Mouse (Mus musculus): ENCODE measurements around the gene Pitpna. TPM values are rescaled to one million over a fixed set of nuclear protein-coding genes. Genes with fewer than 3 reads are reported as not detected.

Pitpna gene
- polyA plus RNA-seq, 1 experiment from 2014 or later, result 69.8 TPM

GRCm38 (mm10) chr11:75581495-75582149, 6.3 kb upstream of the Pitpna start:
- Histone ChIP-seq H3K27ac (no peak overlapping the region), H3K4me1 (replicated peaks; ENCODE audit: insufficient read depth, low read length) (0 out of 2 replicates have a peak, but pooled peaks cover 3% of the 10 kb centered on the region), H3K27me3 (ENCODE audit: insufficient read depth, low read length) (no peaks in the 10 kb centered on the region), H3K9me3 (replicated peaks; ENCODE audit: low read length) (no peaks in the 10 kb centered on the region), H3K36me3 (ENCODE audit: insufficient read depth, low read length) (no peaks in the 10 kb centered on the region), H3K9ac (ENCODE audit: low read depth, low read length) (no peak overlapping the region), H3K4me2 (ENCODE audit: low read length) (no peak overlapping the region), H3K4me3 (replicated peaks; ENCODE audit: low read depth, low read length) (no peak overlapping the region)
- no peak for DNase-seq (ENCODE audit: low spot score)
- 94% methylated on average over 7 of the region's 7 CpGs for WGBS
- ATAC-seq (replicated peaks; ENCODE audit: low FRiP score, low read depth), result no peak
- no peak for TF ChIP-seq CTCF (IDR thresholded peaks at IDR 0.05; ENCODE audit: low read depth)

DNA sequence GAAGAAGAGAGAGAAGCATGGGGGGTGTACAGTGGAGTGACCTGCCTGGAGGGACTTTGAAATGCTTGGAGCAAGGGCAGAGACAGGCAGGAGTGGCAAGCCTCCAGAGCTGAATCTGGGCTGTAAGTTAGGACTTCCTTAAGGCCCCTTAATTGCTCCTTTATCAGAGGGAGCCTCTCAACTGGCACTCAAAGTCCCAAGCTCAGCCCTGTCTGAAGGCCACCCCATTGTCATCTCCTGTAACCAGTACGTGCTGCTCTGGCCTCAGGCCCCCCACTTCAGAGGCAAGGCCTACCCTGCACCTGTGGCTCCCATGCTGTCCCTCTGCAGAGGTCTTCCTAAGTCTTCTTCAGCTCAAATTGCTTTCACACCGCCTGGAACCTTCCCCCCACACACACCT, 4.4 kb upstream of the Pitpna start:
- Histone ChIP-seq H3K9me3 (replicated peaks; ENCODE audit: low read length) (no peaks in the 10 kb centered on the region), H3K4me3 (replicated peaks; ENCODE audit: low read depth, low read length) (no peak overlapping the region), H3K27ac (no peak overlapping the region), H3K9ac (ENCODE audit: low read depth, low read length) (no peak overlapping the region), H3K27me3 (ENCODE audit: insufficient read depth, low read length) (no peaks in the 10 kb centered on the region), H3K4me2 (ENCODE audit: low read length) (no peak overlapping the region), H3K4me1 (replicated peaks; ENCODE audit: insufficient read depth, low read length) (0 out of 2 replicates have a peak, but pooled peaks cover 3% of the 10 kb centered on the region), H3K36me3 (ENCODE audit: insufficient read depth, low read length) (no peaks in the 10 kb centered on the region)
- ATAC-seq (replicated peaks; ENCODE audit: low FRiP score, low read depth), result no peak
- no peak for DNase-seq (ENCODE audit: low spot score)
- WGBS, result 61% methylated on average over 2 of the region's 2 CpGs
- TF ChIP-seq CTCF (IDR thresholded peaks at IDR 0.05; ENCODE audit: low read depth), result no peak

DNA sequence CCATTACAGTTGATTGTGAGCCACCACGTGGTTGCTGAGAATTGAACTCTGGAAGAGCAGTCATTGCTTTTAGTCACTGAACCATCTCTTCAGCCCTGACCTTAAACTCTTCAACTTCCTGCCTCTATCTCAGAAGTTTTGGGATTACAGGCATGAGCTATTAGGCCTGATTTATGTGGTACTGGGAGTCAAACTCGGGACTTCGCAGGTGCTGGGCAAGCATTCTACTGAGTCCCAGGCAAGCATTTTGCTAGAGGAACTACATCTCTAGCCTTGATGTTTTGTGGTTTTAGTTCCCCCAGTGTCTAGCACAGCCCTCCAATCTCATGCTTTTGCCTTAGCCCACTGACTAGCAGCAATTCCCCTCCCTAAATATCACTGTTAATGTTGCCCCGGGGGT, 2.8 kb upstream of the Pitpna start:
- Histone ChIP-seq H3K36me3 (ENCODE audit: insufficient read depth, low read length) (no peaks in the 10 kb centered on the region), H3K27me3 (ENCODE audit: insufficient read depth, low read length) (no peaks in the 10 kb centered on the region), H3K4me3 (replicated peaks; ENCODE audit: low read depth, low read length) (no peak overlapping the region), H3K4me1 (replicated peaks; ENCODE audit: insufficient read depth, low read length) (peaks cover 13% of the 10 kb centered on the region), H3K9ac (ENCODE audit: low read depth, low read length) (no peak overlapping the region), H3K4me2 (ENCODE audit: low read length) (no peak overlapping the region), H3K9me3 (replicated peaks; ENCODE audit: low read length) (no peaks in the 10 kb centered on the region), H3K27ac (no peak overlapping the region)
- DNase-seq (ENCODE audit: low spot score), result peak; percentile 29
- TF ChIP-seq CTCF (IDR thresholded peaks at IDR 0.05; ENCODE audit: low read depth), result no peak
- no peak for ATAC-seq (replicated peaks; ENCODE audit: low FRiP score, low read depth)
- WGBS, result 27% methylated on average over 4 of the region's 4 CpGs

DNA sequence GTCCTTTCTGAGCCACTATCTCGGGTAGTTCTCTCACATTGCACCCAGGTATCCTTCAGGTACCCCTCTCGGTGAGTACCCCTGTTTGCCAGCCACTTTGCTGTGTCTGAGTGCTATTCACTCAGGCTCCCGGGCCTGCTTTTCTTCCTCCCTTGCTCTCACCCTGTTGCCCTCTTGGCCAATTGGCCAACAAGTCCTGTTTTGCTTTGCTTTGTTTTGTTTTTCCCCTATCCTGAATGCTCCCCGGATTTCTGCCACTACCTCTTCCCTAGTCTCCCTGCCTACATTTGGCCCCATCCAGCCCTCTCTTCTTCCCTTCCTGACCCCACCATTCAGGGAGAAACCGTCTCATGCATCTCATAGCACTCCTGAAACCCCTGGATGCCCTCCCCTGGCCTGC, 1.9 kb upstream of the Pitpna start:
- Histone ChIP-seq H3K9me3 (replicated peaks; ENCODE audit: low read length) (no peaks in the 10 kb centered on the region), H3K4me2 (ENCODE audit: low read length) (no peak overlapping the region), H3K9ac (ENCODE audit: low read depth, low read length) (no peak overlapping the region), H3K36me3 (ENCODE audit: insufficient read depth, low read length) (no peaks in the 10 kb centered on the region), H3K4me1 (replicated peaks; ENCODE audit: insufficient read depth, low read length) (peaks cover 13% of the 10 kb centered on the region), H3K27me3 (ENCODE audit: insufficient read depth, low read length) (no peaks in the 10 kb centered on the region), H3K4me3 (replicated peaks; ENCODE audit: low read depth, low read length) (no peak overlapping the region), H3K27ac (no peak overlapping the region)
- ATAC-seq (replicated peaks; ENCODE audit: low FRiP score, low read depth) (no peak), DNase-seq (ENCODE audit: low spot score) (no peak)
- 82% methylated on average over 5 of the region's 5 CpGs for whole genome bisulfite sequencing
- no peak for TF ChIP-seq CTCF (IDR thresholded peaks at IDR 0.05; ENCODE audit: low read depth)

DNA sequence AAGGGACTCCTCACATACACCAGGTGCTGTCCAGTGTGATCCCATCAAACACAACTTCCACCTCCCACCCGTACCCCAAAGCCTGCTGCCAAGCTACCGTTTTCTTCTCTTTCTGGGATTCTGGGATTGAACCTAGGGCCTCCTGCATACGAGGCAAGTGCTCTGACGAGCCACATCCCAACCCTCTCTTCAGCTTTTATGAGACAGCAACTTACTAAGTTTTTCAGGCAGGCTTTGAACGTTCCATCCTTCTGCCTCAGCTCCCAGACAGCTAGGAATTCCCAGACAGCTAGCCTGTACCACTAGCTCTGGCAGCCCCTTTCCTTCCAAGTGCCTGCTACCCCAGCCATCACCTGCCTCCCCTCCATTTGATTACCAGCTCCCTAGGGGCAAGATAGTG, 934 bp upstream of the Pitpna start:
- H3K27me3 ChIP-seq (ENCODE audit: insufficient read depth, low read length), result no peaks in the 10 kb centered on the region
- DNase-seq (ENCODE audit: low spot score) (no peak), ATAC-seq (replicated peaks; ENCODE audit: low FRiP score, low read depth) (no peak)
- no peak for TF ChIP-seq CTCF (IDR thresholded peaks at IDR 0.05; ENCODE audit: low read depth)
- H3K4me2 ChIP-seq (ENCODE audit: low read length), result no peak overlapping the region
- 81% methylated on average over 5 of the region's 5 CpGs for WGBS
- no peak overlapping the region for H3K4me3 ChIP-seq (replicated peaks; ENCODE audit: low read depth, low read length)
- no peak overlapping the region for H3K9ac ChIP-seq (ENCODE audit: low read depth, low read length)
- H3K27ac ChIP-seq, result no peak overlapping the region
- peaks cover 13% of the 10 kb centered on the region for H3K4me1 ChIP-seq (replicated peaks; ENCODE audit: insufficient read depth, low read length)
- no peaks in the 10 kb centered on the region for H3K9me3 ChIP-seq (replicated peaks; ENCODE audit: low read length)
- no peaks in the 10 kb centered on the region for H3K36me3 ChIP-seq (ENCODE audit: insufficient read depth, low read length)

DNA sequence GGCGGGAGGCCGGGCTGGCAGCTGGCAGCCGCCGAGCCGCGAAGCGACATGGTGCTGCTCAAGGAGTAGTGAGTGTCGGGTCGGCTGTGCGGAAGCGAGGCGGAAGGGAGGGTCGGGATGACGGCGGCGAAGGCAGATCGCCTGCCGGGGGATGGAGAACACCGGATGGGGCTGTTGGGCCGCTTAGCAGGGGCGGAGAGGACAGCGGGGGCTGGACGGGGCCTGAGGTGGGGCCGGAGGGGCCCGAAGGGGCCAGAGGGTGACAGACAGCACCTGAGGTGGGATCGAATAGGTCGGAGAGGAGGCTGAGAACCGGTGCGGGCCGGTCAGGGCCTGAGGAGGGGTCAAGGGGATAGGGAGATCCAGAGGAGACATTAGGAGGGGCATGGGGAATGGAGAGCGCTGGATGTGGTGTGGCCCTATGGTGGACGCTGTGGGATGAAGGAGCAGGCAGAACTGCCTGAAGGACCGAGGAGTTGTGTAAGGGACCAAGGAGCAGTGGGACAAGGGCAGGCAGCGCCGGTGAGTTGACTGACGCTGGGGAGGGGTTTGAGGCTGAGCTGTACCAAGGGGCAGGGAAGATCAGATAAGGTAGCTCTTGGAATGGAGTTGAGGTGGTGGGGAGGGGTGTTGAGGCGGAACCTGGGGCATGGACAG, 516 bp downstream of the Pitpna start:
- TF ChIP-seq CTCF (IDR thresholded peaks at IDR 0.05; ENCODE audit: low read depth), result no peak
- no peaks in the 10 kb centered on the region for H3K36me3 ChIP-seq (ENCODE audit: insufficient read depth, low read length)
- H3K27me3 ChIP-seq (ENCODE audit: insufficient read depth, low read length), result no peaks in the 10 kb centered on the region
- DNase-seq (ENCODE audit: low spot score) (peak; percentile 73), ATAC-seq (replicated peaks; ENCODE audit: low FRiP score, low read depth) (peak; percentile 67)
- peak overlapping the region; percentile 87 for H3K4me3 ChIP-seq (replicated peaks; ENCODE audit: low read depth, low read length)
- H3K4me1 ChIP-seq (replicated peaks; ENCODE audit: insufficient read depth, low read length), result peaks cover 13% of the 10 kb centered on the region
- H3K9ac ChIP-seq (ENCODE audit: low read depth, low read length), result peak overlapping the region; percentile 80
- no peaks in the 10 kb centered on the region for H3K9me3 ChIP-seq (replicated peaks; ENCODE audit: low read length)
- peak overlapping the region; percentile 90 for H3K27ac ChIP-seq
- WGBS, result 1% methylated on average over 37 of the region's 37 CpGs
- H3K4me2 ChIP-seq (ENCODE audit: low read length), result peak overlapping the region; percentile 96

All from kidney, postnatal 0 days (tissue).